ENCODE assay signal across 8 mouse cellular contexts in genomic region chr8:91804403-91805253, GRCm38 (mm10). TPM values are rescaled to one million over a fixed set of nuclear protein-coding genes. Genes with fewer than 3 reads are reported as not detected.
DNase-seq lines count a peak whose midpoint lies in the region; ATAC-seq and TF ChIP-seq lines count a peak whose summit lies in the region.

No protein-coding gene starts in this region.

- no peak for TF ChIP-seq CTCF in ES-Bruce4 (IDR thresholded peaks at IDR 0.05; ENCODE audit: low read depth, low read length)
- TF ChIP-seq CTCF in brain, embryonic 14.5 days (IDR thresholded peaks at IDR 0.05; ENCODE audit: borderline replicate concordance, extremely low read depth, insufficient read depth, insufficient read length) = no peak

- peak overlapping the region; percentile 73 for H3K4me2 ChIP-seq in hindbrain, embryonic 14.5 days (replicated peaks)

- H3K4me1 ChIP-seq in ES-Bruce4 (ENCODE audit: control insufficient read depth, insufficient read depth, low read length) = no peaks in the 10 kb centered on the region
- H3K4me1 ChIP-seq in hindbrain, embryonic 14.5 days (replicated peaks; ENCODE audit: control insufficient read depth, insufficient read depth, low read length) = peaks cover 29% of the 10 kb centered on the region; the same call in 1 of the 2 replicates

- H3K27ac ChIP-seq in ES-Bruce4 (ENCODE audit: insufficient read depth, low read length) = no peak overlapping the region
- peak overlapping the region; percentile 62 for H3K27ac ChIP-seq in hindbrain, embryonic 14.5 days

- ATAC-seq in hindbrain, embryonic 14.5 days (ENCODE audit: low FRiP score) = no peak
- no peak for ATAC-seq in megakaryocyte-erythroid progenitor cell, adult 5-6 weeks (replicated peaks; ENCODE audit: low FRiP score, low TSS enrichment, poor library complexity, severe bottlenecking)
- ATAC-seq in frontal cortex, adult (ENCODE audit: low TSS enrichment) = no peak

- peak overlapping the region; percentile 34 for H3K4me3 ChIP-seq in ES-Bruce4 (ENCODE audit: low read depth, low read length)
- H3K4me3 ChIP-seq in hindbrain, embryonic 14.5 days (replicated peaks; ENCODE audit: low read length) = peak overlapping the region; percentile 23

- no peak for TF ChIP-seq POLR2A in ES-Bruce4 (IDR thresholded peaks at IDR 0.05; ENCODE audit: insufficient read depth, low read length)
- TF ChIP-seq POLR2A in brain, embryonic 14.5 days (IDR thresholded peaks at IDR 0.05; ENCODE audit: borderline replicate concordance, extremely low read depth, insufficient read depth, insufficient read length, poor library complexity, severe bottlenecking) = no peak

- H3K9me3 ChIP-seq in ES-Bruce4 (replicated peaks; ENCODE audit: control insufficient read depth, insufficient read depth, low read length, poor library complexity, severe bottlenecking) = no peaks in the 10 kb centered on the region
- H3K9me3 ChIP-seq in hindbrain, embryonic 14.5 days (ENCODE audit: control insufficient read depth, low read length) = no peaks in the 10 kb centered on the region

- peak; percentile 71 for DNase-seq in brain, embryonic 14.5 days (ENCODE audit: low read depth)
- DNase-seq in hindbrain, embryonic 14.5 days (ENCODE audit: low spot score) = peak; percentile 65
- peak; percentile 33 to 36 for DNase-seq in lung, postnatal 4 days
- no peak for DNase-seq in spleen, postnatal 10 days (ENCODE audit: low spot score in 2 of 2)
- DNase-seq in left cerebral cortex, adult 8-10 months (ENCODE audit: low spot score in 2 of 2) = no peak

- peak overlapping the region; percentile 32; the same call in 1 of the 2 replicates for H3K9ac ChIP-seq in ES-Bruce4 (ENCODE audit: low read depth, poor library complexity, severe bottlenecking)
- peak overlapping the region; percentile 47; the same call in 1 of the 2 replicates for H3K9ac ChIP-seq in hindbrain, embryonic 14.5 days

- TF ChIP-seq EP300 in ES-Bruce4 (IDR thresholded peaks at IDR 0.05; ENCODE audit: insufficient read depth, low read depth, low read length) = 0 out of 2 replicates have a peak, but pooled peaks have one; percentile 9

- no peaks in the 10 kb centered on the region for H3K36me3 ChIP-seq in ES-Bruce4 (ENCODE audit: control insufficient read depth, insufficient read depth, low read length, poor library complexity, severe bottlenecking)
- no peaks in the 10 kb centered on the region for H3K36me3 ChIP-seq in hindbrain, embryonic 14.5 days (replicated peaks; ENCODE audit: control insufficient read depth, insufficient read depth)

- H3K27me3 ChIP-seq in ES-Bruce4 (ENCODE audit: control insufficient read depth, insufficient read depth, low read length, poor library complexity, severe bottlenecking) = peaks cover 60% of the 10 kb centered on the region
- H3K27me3 ChIP-seq in hindbrain, embryonic 14.5 days (ENCODE audit: control insufficient read depth, insufficient read depth, low read length) = peaks cover 43% of the 10 kb centered on the region

- WGBS in hindbrain, embryonic 14.5 days = 2% methylated on average over 36 of the region's 36 CpGs

RNA-seq across cellular contexts. Expression of gene Irx3, which starts 2.8 kb away (rescaled TPM):
- polyA plus RNA-seq in ES-Bruce4 (2011; ENCODE audit: insufficient read depth, insufficient read length, low read depth, missing spikeins) = 1.0 and 1.5 TPM in 2 replicates
- polyA plus RNA-seq in brain, embryonic 14.5 days (2012; rRNA removed) = 17.4 and 33.7 TPM in 2 replicates
- 10.4 and 12.9 TPM in 2 replicates for polyA plus RNA-seq in hindbrain, embryonic 14.5 days (2014; fragmentation: Nextera tagmentation; extraction: Ambion mirVana)
- under 1 TPM; 0.22 to 0.78 (median 0.33) TPM for total RNA-seq in left cerebral cortex, adult 8-10 months (2022)
- total RNA-seq in megakaryocyte-erythroid progenitor cell, adult 5-6 weeks (2014; fragmentation: Nextera tagmentation) = not detected in 2 replicates
- not detected in 2 replicates for total RNA-seq in megakaryocyte-erythroid progenitor cell, adult 5-6 weeks (2017)

Comparison
In these comparisons a context has a peak if more than half of its experiments do, and no peak if none do; other contexts are left out.
1. DNase-seq: peak in brain, embryonic 14.5 days (single experiment), hindbrain, embryonic 14.5 days (single experiment) and lung, postnatal 4 days (2 of 2); none in spleen, postnatal 10 days (0 of 2) and left cerebral cortex, adult 8-10 months (0 of 2).